Mouse (Mus musculus) ES-Bruce4 (cell line): ENCODE results near the gene Sdf2.

Source experiments
- CTCF ChIP-seq: IDR thresholded peaks from one replicate; pipeline ENCODE4 v1.8.1; 2011; ENCODE audit warnings: low read depth, low read length
- EP300 ChIP-seq: IDR thresholded peaks from 2 replicates; pipeline ENCODE4 v1.6.1; 2011; ENCODE audit warnings: low read depth, low read length; ENCODE audit not compliant: insufficient read depth
- POLR2A ChIP-seq: IDR thresholded peaks from one replicate; pipeline ENCODE4 v1.8.1; 2011; ENCODE audit warnings: low read length; ENCODE audit not compliant: insufficient read depth

DNA sequence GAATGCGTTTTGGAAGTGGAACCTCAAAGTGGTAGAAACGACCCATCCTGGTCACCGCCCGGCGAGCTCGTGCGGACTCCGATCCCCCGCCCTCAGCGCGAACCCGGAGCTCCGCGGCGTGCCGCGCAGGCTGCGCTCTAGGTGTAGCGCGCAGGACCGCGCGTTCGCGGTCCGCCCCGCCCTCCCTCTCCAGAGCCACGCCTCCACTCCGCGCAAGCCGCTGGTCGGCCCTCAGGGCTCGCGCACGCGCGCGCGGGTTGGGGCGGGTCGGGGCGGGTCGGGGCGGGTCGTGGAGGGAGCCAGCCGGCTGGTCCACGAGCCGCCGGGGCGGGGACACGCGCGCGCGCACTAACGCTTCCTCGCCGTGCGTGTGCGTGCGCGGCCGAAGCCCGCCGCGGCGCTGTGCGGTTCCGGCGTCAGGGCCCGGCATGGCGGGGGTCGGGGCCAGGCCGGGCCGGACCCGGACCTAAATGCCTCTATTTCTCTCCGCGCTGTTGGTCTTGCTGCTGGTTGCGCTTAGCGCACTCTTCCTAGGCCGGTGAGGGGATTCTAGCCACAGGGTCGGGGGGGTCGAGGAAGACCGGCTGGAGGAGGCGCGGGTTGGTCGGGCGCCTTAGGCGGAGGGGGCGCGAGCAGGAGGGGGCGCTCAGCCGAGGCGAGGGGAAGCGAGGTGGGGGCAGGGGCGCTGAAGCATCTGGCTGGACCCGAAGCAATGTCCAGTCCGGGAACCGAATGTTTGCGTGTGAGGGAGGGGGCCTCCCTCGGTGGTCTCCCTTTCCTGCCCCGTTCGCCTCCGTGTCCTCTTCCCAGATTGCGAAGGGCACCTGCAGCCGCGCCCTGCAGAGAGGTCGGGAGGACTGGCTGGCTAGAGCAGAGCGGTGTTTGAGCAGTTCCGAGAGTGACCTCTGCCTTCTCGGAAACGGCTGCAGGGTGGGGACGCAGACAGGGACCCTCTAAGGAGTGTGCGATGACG lies 16.1 kb downstream of the Sdf2 start, which contains the start of gene 2610507B11Rik:
- TF ChIP-seq EP300 (0 out of 2 replicates have a peak, but pooled peaks have one; percentile 5), POLR2A (peak; percentile 11), CTCF (no peak)
